Mouse (Mus musculus): ENCODE measurements around the gene Brf1. TPM values are rescaled to one million over a fixed set of nuclear protein-coding genes. Genes with fewer than 3 reads are reported as not detected.

Gene Brf1
- polyA plus RNA-seq, 1 experiment from 2014 or later: 61.7 TPM

- H3K9ac ChIP-seq: no peak overlapping the region
- WGBS: 71% methylated on average over 11 of the region's 11 CpGs
- no peaks in the 10 kb centered on the region for H3K27me3 ChIP-seq
- H3K4me2 ChIP-seq: no peak overlapping the region
- H3K4me1 ChIP-seq: peaks cover 17% of the 10 kb centered on the region
- ATAC-seq (ENCODE audit: insufficient number of reproducible peaks, low FRiP score, low TSS enrichment, low read depth): no peak
- no peak overlapping the region for H3K4me3 ChIP-seq
- no peaks in the 10 kb centered on the region for H3K9me3 ChIP-seq
- 0 out of 2 replicates have a peak, but pooled peaks cover 8% of the 10 kb centered on the region for H3K36me3 ChIP-seq
- no peak overlapping the region for H3K27ac ChIP-seq
Measured at GRCm38 (mm10) chr12:113032296-113033250, 32.1 kb upstream of the Brf1 start.

DNA sequence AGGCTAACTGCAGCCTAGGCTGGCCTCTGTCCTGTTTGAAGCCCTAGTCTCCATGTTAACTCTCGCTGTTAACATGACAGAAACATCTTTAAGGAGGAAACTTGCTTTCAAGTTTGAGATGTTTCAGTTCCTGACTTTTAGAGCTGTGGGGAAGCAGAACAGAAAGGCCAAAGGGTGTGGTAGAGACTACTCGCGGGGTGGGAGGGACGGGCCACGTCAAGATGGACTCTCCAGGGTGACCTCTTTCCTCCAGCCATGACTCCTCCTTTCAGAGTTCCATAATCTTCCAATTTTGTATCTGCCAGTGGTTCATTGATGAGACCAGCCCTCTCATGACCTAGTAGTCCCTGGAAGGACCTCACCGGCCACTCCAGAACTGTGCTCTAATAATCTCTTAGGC is 30.9 kb upstream of the Brf1 start:
- Histone ChIP-seq H3K9me3 (no peaks in the 10 kb centered on the region), H3K4me1 (peaks cover 17% of the 10 kb centered on the region), H3K36me3 (0 out of 2 replicates have a peak, but pooled peaks cover 9% of the 10 kb centered on the region), H3K27me3 (no peaks in the 10 kb centered on the region), H3K4me2 (no peak overlapping the region), H3K27ac (no peak overlapping the region), H3K4me3 (no peak overlapping the region), H3K9ac (no peak overlapping the region)
- WGBS: 89% methylated on average over 6 of the region's 6 CpGs
- no peak for ATAC-seq (ENCODE audit: insufficient number of reproducible peaks, low FRiP score, low TSS enrichment, low read depth)

- Histone ChIP-seq H3K4me1 (peaks cover 17% of the 10 kb centered on the region), H3K36me3 (peaks cover 11% of the 10 kb centered on the region; the same call in 1 of the 2 replicates), H3K4me3 (no peak overlapping the region), H3K4me2 (no peak overlapping the region), H3K9me3 (no peaks in the 10 kb centered on the region), H3K27ac (0 out of 2 replicates have a peak overlapping the region, but pooled peaks have one; percentile 18), H3K27me3 (no peaks in the 10 kb centered on the region), H3K9ac (no peak overlapping the region)
- 81% methylated on average over 9 of the region's 9 CpGs for WGBS
- ATAC-seq (ENCODE audit: insufficient number of reproducible peaks, low FRiP score, low TSS enrichment, low read depth): no peak
Measured at GRCm38 (mm10) chr12:113030993-113031392, 30.5 kb upstream of the Brf1 start.

- H3K36me3 ChIP-seq: peaks cover 20% of the 10 kb centered on the region
- H3K9ac ChIP-seq: no peak overlapping the region
- no peaks in the 10 kb centered on the region for H3K9me3 ChIP-seq
- peaks cover 17% of the 10 kb centered on the region for H3K4me1 ChIP-seq
- no peak overlapping the region for H3K4me3 ChIP-seq
- WGBS: 49% methylated on average over 4 of the region's 4 CpGs
- no peak; the same call in 1 of the 2 replicates for ATAC-seq (ENCODE audit: insufficient number of reproducible peaks, low FRiP score, low TSS enrichment, low read depth)
- peak overlapping the region; percentile 18; the same call in 1 of the 2 replicates for H3K27ac ChIP-seq
- no peaks in the 10 kb centered on the region for H3K27me3 ChIP-seq
- no peak overlapping the region for H3K4me2 ChIP-seq
Measured at GRCm38 (mm10) chr12:113030046-113030445, 29.5 kb upstream of the Brf1 start.

- no peak overlapping the region for H3K4me2 ChIP-seq
- H3K9me3 ChIP-seq: no peaks in the 10 kb centered on the region
- WGBS: 61% methylated on average over 9 of the region's 9 CpGs
- no peaks in the 10 kb centered on the region for H3K27me3 ChIP-seq
- ATAC-seq (ENCODE audit: insufficient number of reproducible peaks, low FRiP score, low TSS enrichment, low read depth): no peak
- H3K27ac ChIP-seq: peak overlapping the region; percentile 54; the same call in 1 of the 2 replicates
- H3K4me3 ChIP-seq: no peak overlapping the region
- no peak overlapping the region for H3K9ac ChIP-seq
- peaks cover 17% of the 10 kb centered on the region for H3K4me1 ChIP-seq
- H3K36me3 ChIP-seq: peaks cover 20% of the 10 kb centered on the region
Measured at GRCm38 (mm10) chr12:113028898-113029297, 28.4 kb upstream of the Brf1 start.

DNA sequence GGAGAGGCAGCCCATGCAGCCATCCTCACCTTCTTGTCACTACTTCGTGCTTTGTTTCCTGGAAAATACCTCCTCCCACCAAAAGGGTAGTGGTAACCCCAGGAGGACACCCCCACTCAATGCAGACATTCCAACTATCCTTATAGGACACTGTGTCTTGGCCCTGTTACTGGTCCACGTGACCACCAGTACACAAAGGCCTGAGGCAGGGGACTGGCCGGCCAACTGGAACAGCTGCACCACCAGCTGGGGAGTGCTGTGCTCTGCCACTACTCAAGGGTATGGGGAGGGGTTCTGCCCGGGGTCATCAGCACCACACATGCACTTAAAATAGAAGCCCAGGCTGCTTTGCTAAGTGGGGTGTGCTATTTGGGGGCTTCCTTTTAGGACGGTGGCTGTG is 27.6 kb upstream of the Brf1 start:
- peak overlapping the region; percentile 47 for H3K27ac ChIP-seq
- no peak overlapping the region for H3K9ac ChIP-seq
- no peaks in the 10 kb centered on the region for H3K9me3 ChIP-seq
- peaks cover 17% of the 10 kb centered on the region for H3K4me1 ChIP-seq
- peaks cover 26% of the 10 kb centered on the region for H3K36me3 ChIP-seq
- WGBS: 60% methylated on average over 5 of the region's 5 CpGs
- ATAC-seq (ENCODE audit: insufficient number of reproducible peaks, low FRiP score, low TSS enrichment, low read depth): peak; percentile 67
- no peak overlapping the region for H3K4me2 ChIP-seq
- no peak overlapping the region for H3K4me3 ChIP-seq
- no peaks in the 10 kb centered on the region for H3K27me3 ChIP-seq

DNA sequence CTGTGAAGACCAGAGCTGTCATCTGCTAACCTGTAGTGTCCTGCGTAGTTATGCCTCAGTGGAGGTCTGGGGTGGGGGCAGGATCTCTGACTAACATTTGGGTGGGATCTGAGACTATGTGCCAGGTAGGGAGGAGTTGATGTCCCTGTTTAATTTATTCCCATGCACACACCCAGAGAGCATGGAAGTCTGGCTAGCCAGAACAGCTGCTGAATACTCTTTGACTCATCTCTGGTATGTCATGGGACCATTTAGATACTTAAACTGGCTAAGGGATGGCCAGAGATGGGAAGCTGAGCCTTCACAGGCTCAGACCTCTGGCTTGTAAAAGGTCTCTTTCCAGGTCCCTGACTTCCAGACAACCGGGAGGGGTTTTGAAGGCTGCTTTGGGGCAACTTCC is 27.0 kb upstream of the Brf1 start:
- 87% methylated on average over 2 of the region's 2 CpGs for WGBS
- no peaks in the 10 kb centered on the region for H3K9me3 ChIP-seq
- no peak for ATAC-seq (ENCODE audit: insufficient number of reproducible peaks, low FRiP score, low TSS enrichment, low read depth)
- H3K27ac ChIP-seq: peak overlapping the region; percentile 47
- no peaks in the 10 kb centered on the region for H3K27me3 ChIP-seq
- peaks cover 26% of the 10 kb centered on the region for H3K36me3 ChIP-seq
- H3K4me3 ChIP-seq: no peak overlapping the region
- H3K4me2 ChIP-seq: no peak overlapping the region
- peaks cover 13% of the 10 kb centered on the region for H3K4me1 ChIP-seq
- H3K9ac ChIP-seq: no peak overlapping the region

- Histone ChIP-seq H3K27me3 (no peaks in the 10 kb centered on the region), H3K4me3 (no peak overlapping the region), H3K4me1 (peaks cover 10% of the 10 kb centered on the region), H3K36me3 (peaks cover 26% of the 10 kb centered on the region), H3K9me3 (no peaks in the 10 kb centered on the region), H3K27ac (0 out of 2 replicates have a peak overlapping the region, but pooled peaks have one; percentile 2), H3K4me2 (no peak overlapping the region), H3K9ac (no peak overlapping the region)
- no peak for ATAC-seq (ENCODE audit: insufficient number of reproducible peaks, low FRiP score, low TSS enrichment, low read depth)
- 96% methylated on average over 1 of the region's 1 CpGs for WGBS
Measured at GRCm38 (mm10) chr12:113026557-113026956, 26.1 kb upstream of the Brf1 start.

DNA sequence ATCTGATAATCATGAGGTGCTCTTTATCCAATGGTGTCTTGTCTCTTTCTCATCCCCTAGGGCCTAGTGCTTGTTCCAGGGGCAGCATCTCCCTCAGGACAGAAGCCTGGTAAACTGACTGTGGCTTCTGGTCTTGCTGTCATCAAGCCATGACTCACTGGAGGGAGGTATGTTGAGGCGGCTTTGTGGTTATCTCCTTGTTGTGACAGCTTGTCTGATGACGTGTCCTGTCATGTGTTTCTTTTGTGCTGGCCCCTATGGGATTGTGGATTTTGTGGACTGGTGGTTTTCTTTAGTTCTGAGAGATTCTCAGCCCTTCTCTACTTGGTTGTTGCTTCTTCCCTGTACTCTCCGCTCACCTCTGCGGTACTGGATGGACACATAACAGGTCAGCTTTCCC is 22.6 kb upstream of the Brf1 start:
- 78% methylated on average over 4 of the region's 4 CpGs for WGBS
- no peaks in the 10 kb centered on the region for H3K9me3 ChIP-seq

DNA sequence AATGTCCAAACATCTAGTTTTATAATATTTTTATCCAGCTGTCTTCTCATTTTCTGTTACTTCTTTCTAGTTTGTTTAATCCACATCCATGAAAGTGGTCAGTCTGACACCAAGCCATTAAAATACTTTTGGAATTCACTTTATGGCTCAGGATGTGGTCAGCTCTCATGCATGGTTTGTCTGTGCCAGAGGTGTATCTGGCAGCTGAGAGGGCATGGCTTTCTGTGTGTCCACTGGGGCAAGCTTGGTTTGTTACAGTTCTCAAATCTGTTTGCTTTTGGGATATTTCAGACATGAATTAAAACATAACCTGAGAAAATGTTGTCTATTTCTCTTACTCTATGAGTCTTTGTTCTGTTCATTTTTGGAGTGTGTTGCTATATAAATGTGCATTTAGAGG is 21.0 kb upstream of the Brf1 start:
- Histone ChIP-seq H3K4me3 (no peak overlapping the region), H3K4me1 (peaks cover 5% of the 10 kb centered on the region), H3K27ac (no peak overlapping the region), H3K9me3 (no peaks in the 10 kb centered on the region), H3K9ac (no peak overlapping the region), H3K27me3 (no peaks in the 10 kb centered on the region), H3K36me3 (peaks cover 19% of the 10 kb centered on the region), H3K4me2 (no peak overlapping the region)
- no peak for ATAC-seq (ENCODE audit: insufficient number of reproducible peaks, low FRiP score, low TSS enrichment, low read depth)

More for the DNA sequence above, 22.6 kb upstream of the Brf1 start:
- Histone ChIP-seq H3K27ac (no peak overlapping the region), H3K4me3 (no peak overlapping the region), H3K4me1 (peaks cover 2% of the 10 kb centered on the region), H3K27me3 (no peaks in the 10 kb centered on the region), H3K4me2 (no peak overlapping the region), H3K36me3 (peaks cover 26% of the 10 kb centered on the region), H3K9ac (no peak overlapping the region)
- ATAC-seq (ENCODE audit: insufficient number of reproducible peaks, low FRiP score, low TSS enrichment, low read depth): no peak

- no peak overlapping the region for H3K9ac ChIP-seq
- WGBS: 80% methylated on average over 4 of the region's 4 CpGs
- no peak for ATAC-seq (ENCODE audit: insufficient number of reproducible peaks, low FRiP score, low TSS enrichment, low read depth)
- H3K27ac ChIP-seq: no peak overlapping the region
- no peaks in the 10 kb centered on the region for H3K27me3 ChIP-seq
- H3K4me2 ChIP-seq: no peak overlapping the region
- no peaks in the 10 kb centered on the region for H3K9me3 ChIP-seq
- H3K36me3 ChIP-seq: peaks cover 8% of the 10 kb centered on the region; the same call in 1 of the 2 replicates
- H3K4me1 ChIP-seq: peaks cover 24% of the 10 kb centered on the region
- no peak overlapping the region for H3K4me3 ChIP-seq
Measured at GRCm38 (mm10) chr12:113018763-113019162, 18.3 kb upstream of the Brf1 start.

DNA sequence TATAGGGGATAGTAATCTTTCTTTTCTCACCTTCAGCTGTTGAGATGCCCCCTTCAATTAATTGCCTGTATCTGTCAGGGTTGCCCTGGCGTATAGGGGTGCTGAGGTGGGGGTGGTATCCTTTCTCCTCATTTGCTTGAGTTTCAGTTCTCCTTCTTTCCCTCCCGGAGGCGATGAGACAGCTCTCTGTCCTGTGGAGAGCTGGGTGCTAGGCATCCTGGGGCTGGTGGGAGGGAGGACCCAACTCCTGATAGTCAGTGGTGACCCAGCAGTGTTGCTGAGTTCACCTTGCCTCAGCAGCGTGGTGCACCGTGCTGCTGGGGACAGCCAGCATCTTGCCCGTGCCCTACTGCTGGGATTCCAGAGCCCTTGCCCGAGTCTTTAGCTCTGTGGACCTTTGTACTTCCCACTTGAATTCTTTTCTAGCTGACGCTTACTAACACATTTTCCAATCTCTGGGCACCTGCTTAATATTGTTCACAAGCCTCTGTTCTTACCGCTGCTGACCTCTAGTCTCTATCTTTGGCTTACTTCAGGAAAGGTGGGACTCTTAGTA is 17.0 kb upstream of the Brf1 start:
- no peak for ATAC-seq (ENCODE audit: insufficient number of reproducible peaks, low FRiP score, low TSS enrichment, low read depth)
- Histone ChIP-seq H3K27ac (no peak overlapping the region), H3K9me3 (no peaks in the 10 kb centered on the region), H3K4me2 (no peak overlapping the region), H3K4me1 (peaks cover 36% of the 10 kb centered on the region), H3K4me3 (no peak overlapping the region), H3K36me3 (peaks cover 3% of the 10 kb centered on the region; the same call in 1 of the 2 replicates), H3K27me3 (no peaks in the 10 kb centered on the region), H3K9ac (no peak overlapping the region)
- WGBS: 80% methylated on average over 9 of the region's 9 CpGs
